Mouse (Mus musculus) cerebellum, postnatal 14 days (tissue): Measurements from ENCODE around the gene Tmem116.
"Not testable (repeated sequence)": the region's sequence is repeated elsewhere in the genome, so short reads cannot be mapped to it uniquely, and the experiment has no call there.

Experiments used
- DNase-seq, 2 experiments: peaks; one replicate each; pipeline ENCODE4 v3.0.0; 2021; ENCODE audit warnings: mixed read lengths in 2 of 2

The Tmem116 gene

GRCm38 (mm10) chr5:121463601-121464250 is 12.0 kb downstream of the Tmem116 start:
- no peak for DNase-seq

DNA sequence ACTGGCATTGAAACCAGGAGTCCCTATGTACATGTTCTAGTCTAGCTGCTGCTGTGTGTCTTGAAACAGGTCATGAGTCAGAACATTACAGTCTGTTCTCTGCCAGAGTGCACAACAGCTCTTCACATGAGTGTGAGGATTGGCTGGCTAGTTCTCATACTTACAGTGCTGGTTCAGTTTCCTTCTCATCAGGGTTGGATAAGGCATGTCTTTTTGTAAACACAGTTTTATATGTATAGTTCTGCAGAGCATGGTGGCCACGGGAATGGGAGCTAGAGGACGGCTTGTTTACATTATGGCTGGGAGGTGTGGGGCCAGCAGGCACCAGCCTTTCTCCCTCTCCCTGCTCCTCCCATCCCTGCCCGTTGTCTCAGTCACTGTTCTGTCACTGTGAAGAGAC is 17.9 kb downstream of the Tmem116 start:
- DNase-seq: no peak

GRCm38 (mm10) chr5:121472411-121472810 is 20.7 kb downstream of the Tmem116 start:
- DNase-seq: no peak

DNA sequence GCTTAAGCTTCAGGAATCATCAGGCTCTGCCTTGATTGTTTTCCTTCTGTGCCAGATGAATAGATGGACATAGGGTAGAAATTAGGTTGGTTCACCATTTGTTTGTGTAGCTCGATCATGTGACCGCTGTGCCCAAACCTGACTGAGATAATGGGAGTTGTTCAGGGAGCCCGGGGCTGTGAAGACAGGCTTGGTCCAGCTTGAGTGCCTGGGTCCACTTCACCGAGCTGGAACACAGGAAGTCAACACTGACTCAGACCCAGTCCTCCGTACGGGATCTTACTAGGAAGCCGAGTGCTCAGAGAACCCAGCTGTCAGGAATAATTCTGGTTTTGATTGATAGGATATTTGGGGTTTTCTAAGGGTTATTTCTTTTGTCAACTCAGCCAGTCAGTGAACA is 22.9 kb downstream of the Tmem116 start:
- no peak for DNase-seq

- no peak for DNase-seq
Measured at GRCm38 (mm10) chr5:121476040-121476439, 24.3 kb downstream of the Tmem116 start.

DNA sequence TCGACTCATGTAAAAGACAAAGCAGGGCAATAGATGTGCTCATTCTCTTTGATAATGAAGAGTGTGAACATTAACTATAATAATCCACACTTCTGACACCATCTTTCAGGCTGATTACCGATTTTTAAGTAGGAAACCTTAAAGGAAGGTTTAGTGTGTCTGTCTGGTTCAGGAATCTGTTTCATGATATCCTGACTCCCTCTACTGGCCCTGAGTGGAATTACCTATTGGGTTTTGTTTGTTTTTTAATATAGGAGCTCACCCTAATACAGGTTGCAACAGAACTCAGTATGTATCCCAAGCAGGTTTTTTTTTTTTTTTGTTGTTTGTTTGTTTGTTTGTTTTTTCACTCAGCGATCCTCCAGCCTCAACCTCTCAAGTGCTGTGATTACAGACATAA is 26.0 kb downstream of the Tmem116 start:
- peak; percentile 68 to 75 for DNase-seq

DNA sequence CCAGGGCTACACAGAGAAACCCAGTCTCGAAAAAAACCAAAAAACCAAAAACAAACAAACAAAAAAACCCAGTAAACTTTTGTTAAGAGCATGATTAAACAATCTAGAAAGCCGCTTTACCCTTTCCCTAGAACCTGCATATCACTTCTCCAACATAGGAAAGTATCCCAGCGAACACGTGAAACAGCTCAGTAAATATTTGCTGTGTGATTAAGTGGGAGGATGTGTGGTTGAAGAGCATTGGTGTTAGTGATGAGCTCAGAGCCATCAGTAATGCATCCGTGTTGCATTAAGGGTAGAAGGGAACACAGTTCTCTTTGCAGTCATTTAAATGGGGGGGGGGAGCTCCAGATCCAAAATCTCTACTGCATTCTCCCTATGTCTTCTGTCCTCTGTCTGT is 33.1 kb downstream of the Tmem116 start:
- no peak for DNase-seq

- no peak for DNase-seq
Measured at GRCm38 (mm10) chr5:121493305-121493704, 41.6 kb downstream of the Tmem116 start.

DNA sequence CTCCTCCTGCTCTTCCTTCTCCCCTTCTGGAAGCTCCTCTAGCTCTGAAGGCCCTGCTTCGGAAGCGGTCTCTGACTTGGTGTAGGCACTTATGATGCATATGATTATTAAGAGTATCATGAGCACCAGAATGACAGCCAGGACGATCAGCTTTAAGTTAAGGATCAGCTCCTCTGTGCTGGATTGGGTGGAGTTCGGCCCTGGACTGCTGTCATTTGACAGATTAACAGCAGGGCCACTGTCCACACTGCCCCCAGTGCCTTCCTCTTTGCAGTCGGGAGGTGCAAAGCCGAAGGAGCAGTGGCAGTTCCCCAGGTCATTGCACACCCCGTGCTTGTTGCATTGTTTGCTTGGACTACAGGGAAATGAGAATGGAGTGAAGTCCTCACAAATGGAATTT is 49.0 kb downstream of the Tmem116 start:
- DNase-seq: no peak

DNA sequence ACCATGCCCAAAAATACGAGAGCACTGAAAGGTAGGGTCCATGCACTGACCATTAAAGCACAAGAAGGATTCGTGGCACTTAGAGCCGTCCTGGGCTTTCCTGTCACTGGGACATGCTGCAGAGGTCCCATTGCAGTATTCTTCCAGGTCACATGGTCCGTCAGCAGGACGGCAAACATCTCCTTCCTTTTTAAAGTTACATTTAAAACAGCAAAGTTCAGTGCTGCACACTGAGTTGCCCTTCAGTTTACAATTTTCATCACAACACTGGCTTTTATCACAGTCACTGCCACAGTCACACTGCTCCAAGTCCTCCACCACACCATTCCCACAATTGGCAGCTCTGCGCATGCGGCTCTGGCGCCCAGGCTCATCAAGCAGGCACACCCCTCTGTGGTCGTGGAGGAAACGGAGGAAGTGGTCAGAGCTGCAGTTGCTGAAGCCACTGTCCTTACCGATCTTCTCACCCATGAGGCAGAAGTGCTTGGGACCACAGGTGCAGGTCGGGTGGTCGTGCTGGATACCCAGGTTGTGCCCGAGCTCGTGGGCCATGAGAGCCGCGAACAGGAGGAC is 49.8 kb downstream of the Tmem116 start:
- not testable (repeated sequence) for DNase-seq

- DNase-seq: no peak
Measured at GRCm38 (mm10) chr5:121503231-121503630, 51.5 kb downstream of the Tmem116 start, which contains the start of gene Adam1b. Adam1b (minus strand) TSS chr5:121503435.

GRCm38 (mm10) chr5:121506846-121507245 is 55.2 kb downstream of the Tmem116 start:
- DNase-seq: no peak

DNA sequence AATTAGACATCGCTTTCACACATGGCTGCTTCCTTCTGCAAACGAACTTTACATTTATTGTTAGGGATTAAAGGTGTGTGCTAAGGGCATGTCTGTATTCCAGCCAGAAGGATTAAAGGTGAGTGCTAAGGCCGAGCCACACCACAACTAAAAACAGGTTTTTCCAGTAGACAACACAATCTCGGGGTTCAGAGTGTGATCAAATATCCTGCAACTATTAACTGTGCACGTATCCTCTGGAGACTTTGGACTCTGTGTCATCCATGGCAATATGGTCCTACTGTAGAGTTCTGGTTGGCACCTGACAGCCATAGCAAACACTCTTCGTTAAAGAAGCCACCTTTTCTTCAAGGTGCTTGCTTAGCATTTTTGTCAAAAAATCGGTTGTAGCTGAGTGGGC is 58.3 kb downstream of the Tmem116 start:
- no peak for DNase-seq

DNA sequence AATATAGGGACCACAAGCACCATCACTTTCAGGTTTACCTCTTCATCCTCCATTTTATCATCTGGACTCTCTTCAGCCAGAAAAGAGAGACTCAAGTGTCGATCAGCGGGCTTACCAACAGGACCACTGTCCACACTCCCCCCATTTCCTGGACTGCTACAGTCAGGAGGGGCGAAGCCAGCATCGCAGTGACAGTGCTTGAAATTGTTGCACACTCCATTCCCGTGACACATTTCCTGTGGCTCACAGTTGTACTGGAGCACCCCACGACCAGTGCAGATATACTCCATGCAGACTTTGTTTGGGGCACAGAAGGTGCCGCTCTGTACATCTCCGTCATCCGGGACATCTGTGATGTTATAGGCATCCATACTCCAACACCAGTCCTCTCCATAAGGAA is 67.3 kb downstream of the Tmem116 start:
- DNase-seq: no peak

GRCm38 (mm10) chr5:121519758-121520157 is 68.1 kb downstream of the Tmem116 start:
- not testable (repeated sequence) for DNase-seq

DNA sequence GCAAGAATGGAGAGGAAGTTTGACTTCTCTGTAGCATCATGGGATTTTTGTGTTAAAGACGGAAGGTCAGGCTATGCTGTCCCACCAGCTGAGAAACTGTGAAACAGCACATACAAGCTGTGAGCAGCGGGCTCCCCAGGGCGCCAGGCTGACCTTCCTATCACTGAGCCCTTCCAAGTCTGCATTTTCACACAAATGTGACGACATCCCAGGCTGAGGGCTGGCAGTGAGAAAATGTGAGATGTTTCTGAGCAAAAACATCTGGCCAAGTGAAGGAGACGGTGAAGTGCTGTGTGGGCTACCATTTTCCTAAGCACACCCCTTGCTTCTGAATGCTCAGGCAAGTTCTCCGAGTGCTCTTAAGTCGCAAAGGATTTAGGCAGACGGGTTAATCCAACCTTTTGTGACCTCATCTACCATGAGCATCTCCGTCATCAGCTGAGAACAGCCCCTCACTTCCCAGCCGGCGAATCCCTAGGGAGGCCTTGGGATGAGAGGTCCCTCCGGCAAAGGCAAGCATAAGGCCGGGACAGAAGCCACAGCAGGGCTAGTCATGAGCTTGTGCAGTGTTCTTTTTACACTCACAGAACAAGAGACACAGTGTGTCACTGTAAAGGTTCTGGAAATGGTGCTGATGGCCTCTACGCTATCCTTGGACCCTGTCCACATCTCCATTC is 74.2 kb downstream of the Tmem116 start:
- no peak for DNase-seq

- no peak for DNase-seq
Measured at GRCm38 (mm10) chr5:121526526-121526925, 74.8 kb downstream of the Tmem116 start.

DNA sequence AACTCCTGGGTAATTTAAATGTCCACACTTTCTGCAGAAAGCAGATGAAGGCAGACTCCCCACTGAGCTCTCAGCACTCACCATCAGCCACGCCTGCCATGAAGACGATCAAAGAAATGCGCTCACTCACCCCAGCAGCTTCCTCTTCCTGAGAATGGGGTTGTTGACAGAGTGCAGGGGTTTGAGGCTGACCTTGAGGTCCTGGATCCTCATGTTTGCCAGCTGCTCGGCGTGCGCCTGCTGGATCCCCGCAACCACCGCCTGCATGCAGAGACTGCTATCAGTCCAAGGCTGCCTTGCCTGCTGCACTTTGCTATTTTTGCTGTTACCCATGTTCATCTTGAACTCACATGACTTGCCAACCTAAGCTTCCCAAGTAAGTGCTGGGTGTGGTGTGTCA is 75.3 kb downstream of the Tmem116 start:
- no peak for DNase-seq

DNA sequence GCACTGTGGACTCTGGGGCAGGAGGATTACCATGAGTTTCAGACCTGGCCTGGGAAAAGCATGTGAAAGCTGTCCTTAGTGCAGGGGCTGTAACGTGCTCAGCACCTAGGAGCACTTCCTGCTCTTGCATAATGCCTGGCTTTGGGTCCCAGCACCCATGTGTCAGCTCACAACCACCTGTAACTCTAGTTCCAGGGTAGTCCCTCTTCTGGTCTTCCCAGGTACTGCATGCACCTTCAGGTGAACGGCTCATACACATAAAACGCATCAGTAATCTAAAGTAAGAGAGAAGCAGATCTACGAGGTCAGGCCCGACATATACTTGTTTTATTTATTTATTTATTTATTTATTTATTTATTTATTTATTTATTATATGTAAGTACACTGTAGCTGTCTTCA is 82.8 kb downstream of the Tmem116 start:
- peak in 1 of 2 experiments; percentile 69 for DNase-seq

GRCm38 (mm10) chr5:121535116-121535515 is 83.4 kb downstream of the Tmem116 start:
- DNase-seq: no peak

DNA sequence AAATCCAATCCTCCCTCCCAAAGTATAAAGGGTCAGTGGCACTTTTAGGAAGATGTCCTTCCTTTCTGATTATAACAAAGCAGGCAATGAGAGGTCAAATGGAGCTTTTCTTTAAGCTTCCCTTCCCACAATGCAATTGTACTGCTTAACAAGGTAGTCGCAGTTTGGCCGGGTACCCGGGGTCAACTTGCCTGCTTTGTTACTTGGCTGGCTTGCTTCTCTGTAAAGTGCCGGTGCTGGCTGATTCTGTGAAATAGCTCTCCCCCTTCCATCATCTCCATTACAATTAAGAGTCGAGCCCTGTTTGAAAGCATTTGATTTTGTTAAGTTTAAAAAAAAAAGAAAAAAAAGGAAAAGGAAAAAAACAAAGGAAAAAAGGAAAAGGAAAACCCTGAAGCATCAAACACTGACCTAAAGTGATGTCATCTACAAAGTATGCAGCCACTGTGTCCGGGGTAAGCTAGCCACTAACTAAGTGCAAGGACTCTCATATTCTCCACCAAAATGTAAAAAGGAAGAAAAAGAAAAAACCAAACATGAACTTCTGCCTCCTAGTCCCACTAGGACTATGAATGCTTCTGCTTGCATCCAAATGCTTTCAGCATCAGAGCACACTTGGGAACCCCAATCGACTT is 85.3 kb downstream of the Tmem116 start:
- DNase-seq: no peak

DNA sequence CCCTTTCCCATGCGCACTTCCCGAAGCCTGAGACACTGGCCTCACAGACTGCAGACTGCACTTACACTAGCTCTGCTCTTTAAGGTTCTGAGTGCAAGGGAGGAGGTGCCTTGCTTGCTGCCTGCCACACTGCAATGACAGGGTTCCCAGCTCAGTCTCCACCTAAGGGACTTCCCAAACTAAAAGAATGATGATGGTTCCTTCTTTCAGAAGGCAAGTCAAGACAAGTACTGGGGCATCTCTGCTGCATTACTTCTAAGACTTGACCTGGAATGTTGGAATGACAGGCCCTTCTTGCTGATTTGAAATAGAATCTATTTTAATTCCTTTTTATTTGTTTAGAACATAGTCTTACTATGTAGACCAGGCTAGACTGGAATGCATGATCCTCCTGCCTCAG is 85.9 kb downstream of the Tmem116 start:
- no peak for DNase-seq

DNA sequence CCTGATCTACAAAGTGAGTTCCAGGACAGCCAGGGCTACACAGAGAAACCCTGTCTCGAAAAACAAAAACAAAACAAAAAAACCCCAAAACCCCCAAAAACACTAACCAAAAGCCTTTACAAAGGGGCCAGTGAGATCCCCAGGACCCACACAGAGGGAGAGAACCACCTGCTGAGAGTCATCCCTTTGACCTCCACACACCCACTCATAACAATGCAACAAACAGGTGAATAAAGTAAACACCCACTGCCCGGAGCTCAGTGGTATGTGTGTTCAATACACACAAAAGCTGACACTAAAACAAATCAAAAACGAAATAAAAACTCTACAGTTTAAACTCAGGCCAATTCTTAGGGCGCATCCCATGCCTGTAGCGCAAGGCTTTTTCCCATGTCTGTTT is 88.4 kb downstream of the Tmem116 start:
- no peak for DNase-seq

DNA sequence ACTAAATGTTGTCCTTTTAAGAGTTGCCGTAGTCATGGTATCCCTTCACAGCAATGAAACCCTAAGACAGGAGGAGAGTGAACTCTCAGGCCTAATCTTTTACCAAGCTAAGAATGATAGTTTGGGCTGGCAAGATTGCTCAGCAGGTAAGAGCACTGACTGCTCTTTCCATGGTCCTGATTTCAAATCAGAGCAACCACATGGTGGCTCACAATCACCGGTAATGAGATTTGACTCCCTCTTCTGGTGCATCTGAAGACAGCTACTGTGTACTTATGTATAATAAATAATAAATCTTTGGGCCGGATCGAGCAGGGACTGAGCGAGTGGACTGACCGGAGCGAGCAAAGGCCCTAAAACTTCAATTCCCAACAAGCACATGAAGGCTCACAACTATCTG is 89.5 kb downstream of the Tmem116 start:
- DNase-seq: no peak
